8 mouse cellular contexts compared by ENCODE assay signal in genomic region chr16:32077648-32078407, GRCm38 (mm10). TPM values are rescaled to one million over a fixed set of nuclear protein-coding genes. Genes with fewer than 3 reads are reported as not detected.
DNase-seq lines count a peak whose midpoint lies in the region; ATAC-seq and TF ChIP-seq lines count a peak whose summit lies in the region.

No protein-coding gene starts in this region.

- 3% methylated on average over 13 of the region's 13 CpGs for WGBS in lung, embryonic 16.5 days
- WGBS in bone marrow, adult 2 months = 2% methylated on average over 13 of the region's 13 CpGs
- WGBS in heart, postnatal 0 days = 2% methylated on average over 13 of the region's 13 CpGs
- 24% methylated on average over 13 of the region's 13 CpGs for WGBS in midbrain, embryonic 10.5 days

- H3K4me1 ChIP-seq in lung, embryonic 16.5 days (replicated peaks; ENCODE audit: control insufficient read depth, insufficient read depth, low read length) = peaks cover 14% of the 10 kb centered on the region
- H3K4me1 ChIP-seq in bone marrow, adult 2 months (ENCODE audit: control insufficient read depth, insufficient read depth, low read length) = peaks cover 1% of the 10 kb centered on the region; the same call in 1 of the 2 replicates
- peaks cover 17% of the 10 kb centered on the region for H3K4me1 ChIP-seq in heart, postnatal 0 days (ENCODE audit: control insufficient read depth, insufficient read depth)
- H3K4me1 ChIP-seq in midbrain, embryonic 10.5 days = peaks cover 26% of the 10 kb centered on the region

- peak overlapping the region; percentile 97; the same call in 1 of the 2 replicates for H3K27ac ChIP-seq in lung, embryonic 16.5 days (ENCODE audit: low read length)
- H3K27ac ChIP-seq in bone marrow, adult 2 months (ENCODE audit: control insufficient read depth, insufficient read depth, low read depth, low read length, poor library complexity) = no peak overlapping the region
- peak overlapping the region; percentile 97 for H3K27ac ChIP-seq in heart, postnatal 0 days (ENCODE audit: low read depth)
- H3K27ac ChIP-seq in midbrain, embryonic 10.5 days (replicated peaks) = peak overlapping the region; percentile 99

- H3K9ac ChIP-seq in lung, embryonic 16.5 days (ENCODE audit: low read length) = peak overlapping the region; percentile 98
- peak overlapping the region; percentile 95 for H3K9ac ChIP-seq in heart, postnatal 0 days (replicated peaks; ENCODE audit: low read depth, low read length)

- no peaks in the 10 kb centered on the region for H3K27me3 ChIP-seq in lung, embryonic 16.5 days (ENCODE audit: control insufficient read depth, insufficient read depth, low read depth, low read length)
- no peaks in the 10 kb centered on the region for H3K27me3 ChIP-seq in heart, postnatal 0 days (ENCODE audit: control insufficient read depth, insufficient read depth, low read length)
- no peaks in the 10 kb centered on the region for H3K27me3 ChIP-seq in midbrain, embryonic 10.5 days (ENCODE audit: low read depth, poor library complexity, severe bottlenecking)

- TF ChIP-seq CTCF in bone marrow, adult 2 months (IDR thresholded peaks at IDR 0.05; ENCODE audit: control insufficient read depth, insufficient read depth, low read length) = no peak
- no peak for TF ChIP-seq CTCF in heart, postnatal 0 days (IDR thresholded peaks at IDR 0.05; ENCODE audit: low read depth)

- TF ChIP-seq EP300 in heart, postnatal 0 days (IDR thresholded peaks at IDR 0.05; ENCODE audit: low read depth) = no peak

- DNase-seq in lung, adult 18-20 months = no peak
- no peak for DNase-seq in heart, postnatal 0 days (ENCODE audit: low spot score)
- peak; percentile 15 for DNase-seq in midbrain, embryonic 10.5 days (ENCODE audit: low spot score)
- no peak for DNase-seq in adrenal gland, postnatal 36 days
- no peak for DNase-seq in urinary bladder, postnatal 25 days (ENCODE audit: low spot score)
- DNase-seq in layer of hippocampus, postnatal 36 days = no peak

- H3K36me3 ChIP-seq in lung, embryonic 16.5 days (ENCODE audit: control insufficient read depth, insufficient read depth, low read length) = no peaks in the 10 kb centered on the region
- no peaks in the 10 kb centered on the region; the same call in 1 of the 2 replicates for H3K36me3 ChIP-seq in heart, postnatal 0 days (replicated peaks; ENCODE audit: control insufficient read depth, insufficient read depth, low read length)
- H3K36me3 ChIP-seq in midbrain, embryonic 10.5 days = peaks cover 34% of the 10 kb centered on the region

- H3K4me3 ChIP-seq in lung, embryonic 16.5 days (ENCODE audit: low read length) = peak overlapping the region; percentile 95
- peak overlapping the region; percentile 91 for H3K4me3 ChIP-seq in bone marrow, adult 2 months (replicated peaks; ENCODE audit: control insufficient read depth, low read depth, low read length)
- peak overlapping the region; percentile 87 for H3K4me3 ChIP-seq in heart, postnatal 0 days (ENCODE audit: low read depth, low read length)
- H3K4me3 ChIP-seq in midbrain, embryonic 10.5 days = peak overlapping the region; percentile 92

- no peak for TF ChIP-seq POLR2A in bone marrow, adult 2 months (IDR thresholded peaks at IDR 0.05; ENCODE audit: borderline replicate concordance, control insufficient read depth, low read depth, low read length)

- no peaks in the 10 kb centered on the region for H3K9me3 ChIP-seq in lung, embryonic 16.5 days (ENCODE audit: control insufficient read depth, low read length)
- H3K9me3 ChIP-seq in heart, postnatal 0 days (replicated peaks; ENCODE audit: control insufficient read depth, low read length) = no peaks in the 10 kb centered on the region
- no peaks in the 10 kb centered on the region for H3K9me3 ChIP-seq in midbrain, embryonic 10.5 days (replicated peaks)

- no peak for ATAC-seq in lung, embryonic 16.5 days (ENCODE audit: low read depth)
- ATAC-seq in heart, postnatal 0 days (ENCODE audit: insufficient read depth, low read depth) = no peak

- H3K4me2 ChIP-seq in lung, embryonic 16.5 days (ENCODE audit: low read depth, low read length) = peak overlapping the region; percentile 63
- H3K4me2 ChIP-seq in heart, postnatal 0 days (ENCODE audit: low read depth, low read length) = peak overlapping the region; percentile 69

RNA-seq across cellular contexts. Expression of gene Pak2, which starts 1.3 kb away (rescaled TPM):
- 33.1 and 36.5 TPM in 2 replicates for polyA plus RNA-seq in lung, embryonic 16.5 days (2015; fragmentation: Nextera tagmentation; extraction: Ambion mirVana)
- polyA plus RNA-seq in bone marrow, adult 2 months (2011; ENCODE audit: insufficient read depth, insufficient read length, low replicate concordance, missing spikeins) = 12.7 and 25.2 TPM in 2 replicates
- total RNA-seq in heart, postnatal 0 days (2014; rRNA removed; ENCODE audit: low replicate concordance) = 21.3 and 25.8 TPM in 2 replicates
- 16.3 and 19.1 TPM in 2 replicates for polyA plus RNA-seq in heart, postnatal 0 days (2015; fragmentation: Nextera tagmentation; extraction: Ambion mirVana)
- 40.8 and 45.1 TPM in 2 replicates for polyA plus RNA-seq in midbrain, embryonic 10.5 days (2016; fragmentation: Nextera tagmentation; extraction: Ambion mirVana)
- 10 to 100 TPM; 57.5 to 67.9 TPM for total RNA-seq in adrenal gland, postnatal 36 days (2021)
- 10 to 100 TPM; 29.1 to 30.8 TPM for total RNA-seq in layer of hippocampus, postnatal 36 days (2021)

RNA-seq across cellular contexts. Expression of gene Pigx, which starts 21.7 kb away (rescaled TPM):
- 84.6 and 85.1 TPM in 2 replicates for polyA plus RNA-seq in lung, embryonic 16.5 days (2015; fragmentation: Nextera tagmentation; extraction: Ambion mirVana)
- 11.1 and 35.7 TPM in 2 replicates for polyA plus RNA-seq in bone marrow, adult 2 months (2011; ENCODE audit: insufficient read depth, insufficient read length, low replicate concordance, missing spikeins)
- 35.8 and 44.9 TPM in 2 replicates for total RNA-seq in heart, postnatal 0 days (2014; rRNA removed; ENCODE audit: low replicate concordance)
- 61.0 and 63.7 TPM in 2 replicates for polyA plus RNA-seq in heart, postnatal 0 days (2015; fragmentation: Nextera tagmentation; extraction: Ambion mirVana)
- 148 and 153 TPM in 2 replicates for polyA plus RNA-seq in midbrain, embryonic 10.5 days (2016; fragmentation: Nextera tagmentation; extraction: Ambion mirVana)
- total RNA-seq in adrenal gland, postnatal 36 days (2021) = 10 to 100 TPM; 25.9 to 34.1 TPM
- total RNA-seq in layer of hippocampus, postnatal 36 days (2021) = 10 to 100 TPM; 26.7 to 28.0 TPM

RNA-seq across cellular contexts. Expression of gene Cep19, which starts 21.8 kb away (rescaled TPM):
- polyA plus RNA-seq in lung, embryonic 16.5 days (2015; fragmentation: Nextera tagmentation; extraction: Ambion mirVana) = 31.7 and 31.9 TPM in 2 replicates
- 4.5 and 11.3 TPM in 2 replicates for polyA plus RNA-seq in bone marrow, adult 2 months (2011; ENCODE audit: insufficient read depth, insufficient read length, low replicate concordance, missing spikeins)
- 4.2 and 12.1 TPM in 2 replicates for total RNA-seq in heart, postnatal 0 days (2014; rRNA removed; ENCODE audit: low replicate concordance)
- 19.6 and 20.1 TPM in 2 replicates for polyA plus RNA-seq in heart, postnatal 0 days (2015; fragmentation: Nextera tagmentation; extraction: Ambion mirVana)
- 36.2 and 38.3 TPM in 2 replicates for polyA plus RNA-seq in midbrain, embryonic 10.5 days (2016; fragmentation: Nextera tagmentation; extraction: Ambion mirVana)
- total RNA-seq in adrenal gland, postnatal 36 days (2021) = 10 to 100 TPM; 11.7 to 12.6 TPM
- total RNA-seq in layer of hippocampus, postnatal 36 days (2021) = 10 to 100 TPM; 63.0 to 63.9 TPM
